Mouse (Mus musculus) regulatory T cell (primary cell): ENCODE data around the gene Ntpcr.

ENCODE experiments used
- in situ Hi-C: fragments of 300-600 bp; cut with MboI, MseI; formaldehyde crosslinking; loops from one replicate; pipeline ENCODE4 v1.15.1; 2025; ENCODE audit warnings: high pct_unique_total_duplicates

Ntpcr gene

GRCm38 (mm10) chr8:125725037-125725820 lies 4.5 kb upstream of the Ntpcr start:
- in situ Hi-C loops: no loop called here

GRCm38 (mm10) chr8:125726143-125726542 lies 3.6 kb upstream of the Ntpcr start:
- in situ Hi-C loops: no loop called here

DNA sequence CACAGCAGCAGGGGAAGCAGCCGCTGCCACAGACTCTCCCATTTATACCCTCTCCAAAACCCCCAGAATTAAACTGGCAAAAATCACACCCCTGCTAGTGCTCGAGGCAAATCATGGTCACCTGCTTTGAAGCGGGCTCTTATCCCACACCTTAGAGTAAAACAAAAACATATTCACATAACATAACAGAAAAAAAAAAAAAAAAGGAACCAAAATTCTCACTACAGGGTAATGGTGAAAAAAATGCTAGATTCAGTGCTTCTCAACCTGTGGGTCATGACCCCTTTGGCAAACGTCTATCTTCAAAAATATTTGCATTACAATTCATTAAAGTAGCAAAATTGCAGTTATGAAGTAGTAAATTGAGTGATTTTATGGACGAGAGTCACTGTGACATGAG lies 2.8 kb upstream of the Ntpcr start:
- in situ Hi-C loops: no loop called here

GRCm38 (mm10) chr8:125727797-125728196 lies 2.0 kb upstream of the Ntpcr start:
- in situ Hi-C loops: no loop called here

GRCm38 (mm10) chr8:125733964-125734956 lies 4.5 kb downstream of the Ntpcr start:
- in situ Hi-C loops: no loop called here

- in situ Hi-C loops: no loop called here
Measured at GRCm38 (mm10) chr8:125738956-125739355, 9.2 kb downstream of the Ntpcr start.

GRCm38 (mm10) chr8:125740655-125741054 lies 10.9 kb downstream of the Ntpcr start:
- in situ Hi-C loops: no loop called here

- in situ Hi-C loops: no loop called here
Measured at GRCm38 (mm10) chr8:125741377-125741776, 11.6 kb downstream of the Ntpcr start.

- in situ Hi-C loops: no loop called here
Measured at GRCm38 (mm10) chr8:125741855-125742254, 12.1 kb downstream of the Ntpcr start.

GRCm38 (mm10) chr8:125742406-125742805 lies 12.6 kb downstream of the Ntpcr start:
- in situ Hi-C loops: no loop called here

GRCm38 (mm10) chr8:125744914-125745576 lies 15.3 kb downstream of the Ntpcr start:
- in situ Hi-C loops: no loop called here

- in situ Hi-C loops: no loop called here
Measured at GRCm38 (mm10) chr8:125747390-125747789, 17.6 kb downstream of the Ntpcr start.

DNA sequence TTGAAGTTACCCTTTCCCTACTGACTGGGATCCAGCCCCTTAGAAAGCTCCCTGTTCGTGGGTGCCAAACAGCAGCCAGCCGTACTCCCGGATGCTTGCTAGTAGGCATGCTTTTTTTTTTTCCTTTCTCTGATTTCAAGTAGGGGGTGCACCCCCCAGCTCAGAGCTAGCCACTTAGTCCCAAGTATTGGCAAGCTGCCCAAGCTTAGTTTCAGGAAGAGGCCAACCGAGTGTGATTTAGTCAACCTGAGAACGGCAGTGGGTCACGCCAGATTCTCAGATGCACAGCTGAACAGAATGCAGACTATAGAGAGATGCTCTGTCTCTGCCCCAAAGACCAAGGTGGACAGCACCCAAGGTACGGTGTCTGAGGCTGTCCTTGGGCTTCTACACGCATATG lies 21.1 kb downstream of the Ntpcr start:
- in situ Hi-C loops: no loop called here

GRCm38 (mm10) chr8:125755896-125756295 lies 26.1 kb downstream of the Ntpcr start:
- in situ Hi-C loops: no loop called here

- in situ Hi-C loops: no loop called here
Measured at GRCm38 (mm10) chr8:125756391-125757105, 26.8 kb downstream of the Ntpcr start.

GRCm38 (mm10) chr8:125757106-125757496 lies 27.3 kb downstream of the Ntpcr start:
- in situ Hi-C loops: no loop called here

DNA sequence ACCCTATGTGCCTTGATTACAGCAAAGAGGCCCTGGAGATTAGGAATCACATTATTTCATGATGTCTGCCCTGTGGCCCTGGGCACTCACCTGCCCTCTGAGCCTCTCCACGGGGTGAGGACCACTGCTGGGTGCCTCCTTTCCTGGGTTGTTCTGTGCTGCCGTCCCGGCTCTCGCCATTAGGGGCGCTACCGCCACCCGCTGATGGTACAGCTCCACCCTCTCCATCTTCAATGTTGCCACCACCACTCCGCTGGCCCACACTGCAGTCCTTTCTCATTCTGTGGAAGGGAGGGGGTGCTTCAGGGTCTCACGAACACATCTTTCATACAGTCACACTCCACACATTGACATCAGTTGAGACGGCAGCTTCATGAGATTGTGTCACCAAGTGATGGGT lies 29.3 kb downstream of the Ntpcr start:
- in situ Hi-C loops: no loop called here

GRCm38 (mm10) chr8:125763066-125763786 lies 33.5 kb downstream of the Ntpcr start:
- in situ Hi-C loops: no loop called here

DNA sequence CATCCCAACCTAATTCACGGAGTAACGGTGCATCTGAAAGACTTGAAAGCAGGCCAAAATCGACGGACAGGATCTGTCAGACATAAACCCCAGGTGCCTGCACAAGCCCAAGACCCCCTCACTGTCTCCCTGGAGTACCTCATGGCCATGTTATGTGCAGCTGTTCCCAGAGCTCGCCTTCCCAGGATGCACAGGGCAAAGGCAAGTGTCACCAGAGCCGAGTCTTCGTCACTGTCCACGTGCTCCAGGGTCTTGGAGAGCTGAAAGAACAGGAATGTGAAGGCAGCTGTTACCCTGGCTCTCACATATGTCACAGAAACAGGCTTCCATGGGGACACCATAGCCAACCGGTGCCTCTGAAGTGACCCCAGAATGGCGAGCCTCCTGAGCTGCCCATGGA lies 38.3 kb downstream of the Ntpcr start:
- in situ Hi-C loops: no loop called here

DNA sequence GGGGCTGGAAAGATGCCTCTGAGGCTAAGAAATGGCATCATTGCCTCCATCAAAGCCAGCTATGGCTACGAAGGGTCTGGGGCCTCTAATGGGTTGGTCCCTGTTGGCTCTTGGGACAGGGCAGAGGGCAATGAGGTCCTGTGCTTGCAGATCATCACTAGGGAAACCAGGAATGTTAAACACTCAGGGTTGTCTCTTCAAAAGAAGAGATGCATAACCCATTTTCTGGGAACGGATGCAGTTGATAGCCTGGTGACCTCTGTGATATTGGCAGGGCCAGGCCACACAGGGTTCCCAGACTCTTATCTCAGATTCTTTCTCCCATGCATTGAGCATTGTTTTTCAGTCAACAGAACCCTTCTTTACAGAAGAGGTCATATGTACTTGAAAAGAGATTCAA lies 42.5 kb downstream of the Ntpcr start:
- in situ Hi-C loops: no loop called here
